ENCODE assay signal across 22 mouse cellular contexts in genomic region chr12:75365621-75366124, GRCm38 (mm10). TPM values are rescaled to one million over a fixed set of nuclear protein-coding genes. Genes with fewer than 3 reads are reported as not detected.
"Had no signal": no experiment of that assay in that cellular context is flagged by ENCODE, and none has a peak within 500 bp of the region (broad histone marks: within the 10 kb centered on the region; RNA-seq: fewer than 3 reads in every experiment).

No protein-coding gene starts in this region.

- H3K27me3 ChIP-seq: kidney, embryonic 15.5 days; megakaryocyte, embryonic 14.5 days; midbrain, embryonic 12.5 days; stomach, embryonic 15.5 days had no signal

- H3K9me3 ChIP-seq: kidney, embryonic 15.5 days; midbrain, embryonic 12.5 days; stomach, embryonic 15.5 days had no signal

- H3K4me2 ChIP-seq: kidney, embryonic 15.5 days; midbrain, embryonic 12.5 days; stomach, embryonic 15.5 days had no signal

- H3K9ac ChIP-seq: kidney, embryonic 15.5 days; liver, embryonic 14.5 days; midbrain, embryonic 12.5 days; stomach, embryonic 15.5 days had no signal

- DNase-seq: kidney, adult 2 months; kidney, postnatal 14 days; left cerebral cortex, postnatal 4 days; lung, postnatal 10 days; lung, postnatal 4 days; right cerebral cortex, postnatal 14 days; thymus, adult 18-20 months; thymus, postnatal 14 days had no signal

- H3K4me3 ChIP-seq: kidney, embryonic 15.5 days; megakaryocyte, embryonic 14.5 days; midbrain, embryonic 12.5 days; stomach, embryonic 15.5 days had no signal

- H3K4me1 ChIP-seq: megakaryocyte, embryonic 14.5 days; midbrain, embryonic 12.5 days; stomach, embryonic 15.5 days had no signal

- H3K36me3 ChIP-seq: midbrain, embryonic 12.5 days; stomach, embryonic 15.5 days had no signal

- H3K27ac ChIP-seq: kidney, embryonic 15.5 days; liver, embryonic 14.5 days; midbrain, embryonic 12.5 days; stomach, embryonic 15.5 days had no signal

RNA-seq across cellular contexts. Expression of gene Gphb5, which starts 50.9 kb away (rescaled TPM):
- total RNA-seq: layer of hippocampus, adult 8-10 months; layer of hippocampus, postnatal 14 days; left cerebral cortex, adult 18-20 months; left cerebral cortex, postnatal 10 days; left cerebral cortex, postnatal 4 days; midbrain, postnatal 0 days had no signal
- polyA plus RNA-seq: kidney, adult 2 months; kidney, embryonic 15.5 days; large intestine, adult 2 months; limb, embryonic 14.5 days; liver, embryonic 14.5 days; midbrain, postnatal 0 days; neural tube, embryonic 14.5 days; spleen, adult 2 months; stomach, embryonic 15.5 days had no signal
